Mouse (Mus musculus) brain, embryonic 14.5 days (tissue): ENCODE measurements around the gene Tnfaip8l1. TPM values are rescaled to one million over a fixed set of nuclear protein-coding genes. Genes with fewer than 3 reads are reported as not detected.
A peak's percentile ranks its signal among the peaks of the same experiment; 100 is the strongest.

ENCODE experiments used
- DNase-seq: peaks from one replicate; pipeline ENCODE4 v3.0.0-alpha.2; 2011; ENCODE audit warnings: low read depth
- CTCF ChIP-seq: fragments of 200-500 bp; IDR thresholded peaks from 2 replicates; pipeline ENCODE4 v1.5.1; 2012; ENCODE audit warnings: inconsistent platforms, mild to moderate bottlenecking, moderate library complexity, borderline replicate concordance; ENCODE audit not compliant: insufficient read depth, insufficient read length; ENCODE audit errors: extremely low read depth
- POLR2A ChIP-seq: fragments of 200-500 bp; IDR thresholded peaks from 2 replicates; pipeline ENCODE4 v1.6.1; 2012; ENCODE audit warnings: mild to moderate bottlenecking, inconsistent platforms, borderline replicate concordance; ENCODE audit not compliant: poor library complexity, insufficient read depth, insufficient read length, severe bottlenecking; ENCODE audit errors: extremely low read depth
- polyA plus RNA-seq: library from polyadenylated mRNA; depleted of rRNA; stranded (reverse); fragments of >200 nt; gene quantifications from 2 replicates; pipeline ENCODE4 v1.2.3, GENCODE M21; 2012

The Tnfaip8l1 gene
- polyA plus RNA-seq, 1 experiment = 9.8 TPM

DNA sequence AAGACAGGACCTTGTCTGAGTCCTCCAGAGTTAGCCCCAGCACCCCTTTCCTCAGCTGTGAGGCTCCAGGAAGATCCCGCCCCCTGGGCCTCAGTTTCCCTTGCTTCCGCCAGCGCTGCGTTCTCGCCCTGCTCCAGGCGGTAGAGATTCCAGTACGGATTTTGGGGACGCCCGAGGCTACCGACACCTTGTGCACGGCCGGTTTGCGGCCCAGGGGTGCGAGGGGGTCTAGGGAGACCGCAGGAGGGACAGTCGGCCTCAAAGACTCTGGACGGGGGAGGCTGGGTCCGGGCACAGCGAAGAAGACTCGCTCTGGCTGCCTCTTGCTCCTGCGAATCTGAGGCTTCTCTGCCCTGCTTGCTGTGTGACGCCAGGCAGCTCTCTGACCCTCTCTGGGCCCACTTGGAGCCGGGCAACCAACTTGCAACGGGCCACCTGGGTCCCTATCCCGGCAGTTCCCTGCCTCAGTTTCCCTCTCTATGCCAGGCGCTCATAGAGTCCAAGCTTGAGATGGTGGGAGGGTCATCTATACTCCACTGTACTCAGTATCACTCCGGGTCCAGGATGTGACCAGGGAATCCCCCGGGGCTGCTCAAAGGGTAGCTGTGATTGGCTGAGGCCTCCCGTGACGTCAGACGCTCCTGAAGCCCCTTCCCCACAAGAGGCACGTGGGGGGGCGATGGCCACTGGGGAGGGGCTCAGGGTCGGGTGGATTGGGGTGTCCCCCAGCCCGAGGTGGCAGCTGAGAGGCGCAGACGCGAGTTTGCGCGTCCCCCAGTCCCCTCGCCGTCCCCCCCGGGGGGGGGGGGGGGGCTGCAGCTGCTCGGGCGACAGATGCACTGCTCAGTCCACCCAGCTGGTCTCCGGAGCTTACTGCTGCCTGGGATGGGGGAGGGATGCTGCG, 20.3 kb upstream of the Tnfaip8l1 start:
- TF ChIP-seq POLR2A = no peak
- TF ChIP-seq CTCF = no peak
- DNase-seq = peak; percentile 70

DNA sequence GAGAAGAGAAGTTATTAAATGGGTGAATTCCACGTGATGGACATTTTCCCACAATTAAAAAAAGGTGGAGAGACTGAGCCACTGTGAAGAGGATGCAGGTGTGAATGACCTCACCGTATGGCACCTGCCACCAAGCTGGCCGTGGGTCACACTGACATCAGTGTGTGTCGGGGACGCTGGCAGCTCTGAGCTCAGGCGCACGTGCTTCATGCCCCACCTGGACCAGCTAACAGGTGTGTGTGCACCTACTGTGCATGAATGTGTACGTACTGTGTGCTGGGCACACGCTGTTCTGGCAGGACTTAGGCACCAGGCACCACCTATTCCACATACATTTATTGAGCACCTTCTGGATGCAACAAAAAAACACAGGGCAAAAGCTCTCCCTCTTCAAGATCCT, 17.7 kb upstream of the Tnfaip8l1 start:
- no peak for DNase-seq
- TF ChIP-seq POLR2A (no peak), CTCF (no peak)

DNA sequence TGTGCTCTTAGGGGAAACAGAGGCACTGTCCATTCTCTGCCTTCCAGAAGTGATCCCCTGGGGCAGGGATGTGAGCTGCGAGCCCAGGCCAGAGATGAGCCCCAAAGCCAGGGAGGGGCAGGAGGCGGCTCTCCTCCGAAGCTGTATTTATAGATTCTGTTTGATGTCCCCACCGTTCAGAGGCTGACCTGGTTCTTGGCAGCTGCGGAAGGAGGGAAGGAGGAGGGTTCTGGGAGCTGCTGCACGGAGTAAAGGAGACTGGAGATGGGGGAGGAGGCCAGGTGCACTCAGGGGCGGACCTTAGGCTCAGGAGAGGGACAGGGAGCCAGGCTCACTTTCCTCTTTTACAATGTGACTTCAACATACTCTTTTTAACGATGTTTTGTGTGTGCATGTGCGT, 16.1 kb upstream of the Tnfaip8l1 start:
- TF ChIP-seq CTCF (no peak), POLR2A (no peak)
- DNase-seq = no peak

DNA sequence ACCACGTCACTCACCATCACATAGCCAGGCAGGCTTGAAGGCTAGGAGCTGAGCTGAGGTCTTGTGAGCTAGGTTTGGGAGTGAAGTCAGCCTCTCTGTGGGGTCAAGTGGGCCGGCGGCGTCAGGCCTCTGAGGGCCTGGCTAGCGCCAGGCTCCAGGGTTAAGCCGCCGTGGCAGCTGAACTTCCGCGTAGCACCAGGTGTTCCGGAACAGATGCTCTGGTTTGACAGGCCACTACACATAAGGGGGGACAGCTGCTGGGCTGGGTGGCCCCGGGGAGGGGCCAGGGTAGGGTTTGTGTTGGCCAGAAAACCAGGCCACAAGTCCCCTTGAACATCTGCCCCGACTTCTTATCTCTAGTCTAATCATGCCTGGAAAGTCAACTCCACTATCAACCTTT, 14.9 kb upstream of the Tnfaip8l1 start:
- no peak for DNase-seq
- TF ChIP-seq CTCF (no peak), POLR2A (no peak)

DNA sequence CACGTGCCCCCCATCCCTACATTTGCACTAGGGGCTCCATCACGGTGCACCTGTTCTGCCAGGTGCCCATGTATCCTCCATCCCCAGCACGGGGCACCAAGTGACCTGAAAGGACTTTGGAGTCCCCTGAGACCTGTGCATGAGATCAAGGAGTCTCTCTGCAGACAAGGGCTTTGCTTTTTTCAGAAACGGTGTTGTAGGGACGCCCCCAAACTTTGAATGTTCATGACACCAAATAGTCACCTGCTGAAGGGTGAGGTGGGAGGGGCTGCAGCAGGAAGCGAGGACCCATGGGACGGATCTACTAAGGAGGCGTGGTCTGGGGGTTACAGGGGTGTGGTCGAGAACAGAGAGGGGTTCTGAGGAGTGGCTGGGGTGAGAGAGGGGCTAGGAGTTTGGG, 14.0 kb upstream of the Tnfaip8l1 start:
- no peak for TF ChIP-seq CTCF
- no peak for TF ChIP-seq POLR2A
- DNase-seq = no peak

DNA sequence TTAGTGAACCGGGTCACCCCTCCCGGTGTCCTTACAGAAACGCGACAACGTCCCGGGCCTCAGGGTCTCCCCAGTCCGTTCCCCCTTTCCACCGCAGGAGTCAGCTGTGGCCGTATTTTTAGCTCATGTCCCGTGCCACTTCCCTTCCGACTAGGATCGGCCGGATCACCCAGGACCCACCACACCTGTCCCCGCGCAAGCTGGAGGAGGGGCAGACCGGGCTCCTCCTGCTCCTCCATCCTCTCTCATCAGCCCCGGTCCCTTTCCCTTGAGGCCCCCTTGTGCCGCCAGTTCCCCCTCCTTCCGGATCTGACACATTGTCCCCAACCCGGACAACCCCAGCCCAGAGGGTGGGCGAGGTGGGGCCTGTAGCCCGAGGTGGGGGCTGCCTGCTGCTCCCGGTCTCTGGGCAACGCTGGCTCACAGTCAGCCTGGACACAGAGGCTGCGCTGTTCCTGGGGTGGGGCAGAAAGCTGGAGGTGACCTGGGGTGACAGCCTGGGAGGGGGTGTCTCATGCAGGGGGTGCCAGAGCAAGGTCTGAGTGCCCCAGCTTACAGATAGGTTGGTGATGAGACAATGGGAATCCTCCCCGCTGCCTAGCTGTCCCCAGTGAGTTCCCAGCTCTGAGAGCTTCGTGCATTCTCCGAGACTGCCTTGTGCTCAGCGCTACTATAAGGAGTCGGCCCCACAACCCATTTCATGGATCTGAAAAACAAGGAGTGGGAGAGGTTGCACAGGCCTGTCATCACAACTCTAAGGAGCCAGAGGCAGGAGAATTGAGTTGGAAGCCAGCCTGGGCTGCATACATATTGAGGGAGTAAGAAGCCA, 13.3 kb upstream of the Tnfaip8l1 start:
- DNase-seq = peak; percentile 29
- TF ChIP-seq POLR2A = no peak
- TF ChIP-seq CTCF = no peak

DNA sequence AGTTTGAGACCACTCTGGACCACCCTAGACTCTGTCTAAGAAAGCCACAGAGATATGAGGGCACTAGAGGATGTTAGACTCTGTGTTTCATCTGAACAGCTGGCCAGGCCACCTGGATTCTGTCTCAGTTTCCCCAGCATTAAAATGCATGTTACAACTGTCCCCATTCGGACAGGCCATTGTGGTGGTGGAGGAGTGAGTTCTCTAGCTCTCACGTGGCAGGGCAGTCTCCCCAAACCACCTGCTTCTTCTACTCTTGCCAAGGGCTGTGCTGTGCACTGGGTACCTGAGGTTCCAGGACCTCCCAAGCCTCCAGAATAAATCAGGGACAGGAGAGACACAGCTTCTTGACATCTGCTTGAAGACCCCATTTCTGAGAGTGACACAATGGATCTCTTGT, 12.4 kb upstream of the Tnfaip8l1 start:
- no peak for DNase-seq
- no peak for TF ChIP-seq CTCF
- no peak for TF ChIP-seq POLR2A

DNA sequence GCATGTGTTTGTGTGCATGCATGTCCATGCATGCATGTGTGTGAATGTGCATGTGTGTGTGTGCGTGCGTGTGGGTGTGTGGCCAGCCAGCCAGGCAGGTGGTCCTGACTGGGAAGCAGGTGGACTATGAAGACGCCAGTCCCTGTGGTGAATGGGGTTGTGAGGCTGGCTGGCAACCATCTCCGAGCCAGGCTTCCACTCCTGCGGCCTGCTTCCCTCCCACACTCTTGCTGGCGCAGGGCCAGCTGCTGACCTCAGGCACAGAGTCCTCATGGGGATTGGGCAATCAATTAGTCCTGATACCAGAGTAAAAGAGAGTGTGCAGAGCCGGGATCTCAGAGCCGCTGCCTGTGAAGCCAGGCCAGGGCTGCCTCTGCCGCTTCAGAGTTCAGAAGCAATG, 8.6 kb upstream of the Tnfaip8l1 start:
- TF ChIP-seq POLR2A (no peak), CTCF (no peak)
- peak; percentile 83 for DNase-seq

DNA sequence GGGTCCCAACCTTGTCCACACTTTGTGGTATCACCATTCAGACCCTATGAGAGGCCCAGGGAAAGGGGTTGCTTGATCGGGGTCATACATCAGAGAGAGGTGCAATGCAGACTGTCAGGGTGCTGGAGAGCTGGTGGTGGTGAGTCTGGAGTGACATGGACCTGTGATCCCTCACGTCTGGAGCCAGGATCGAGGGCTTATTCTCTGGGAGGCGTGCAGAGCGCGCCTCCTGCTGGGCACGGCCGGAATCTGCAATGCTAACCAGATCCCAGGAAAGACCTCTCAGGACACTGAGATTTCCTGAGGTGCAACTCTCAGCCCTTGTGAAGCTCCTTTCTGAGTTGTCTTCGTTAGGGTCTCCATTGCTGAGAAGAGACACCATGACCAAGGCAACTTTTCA, 2.5 kb upstream of the Tnfaip8l1 start:
- DNase-seq = peak; percentile 68
- TF ChIP-seq POLR2A (no peak), CTCF (peak; percentile 95)

DNA sequence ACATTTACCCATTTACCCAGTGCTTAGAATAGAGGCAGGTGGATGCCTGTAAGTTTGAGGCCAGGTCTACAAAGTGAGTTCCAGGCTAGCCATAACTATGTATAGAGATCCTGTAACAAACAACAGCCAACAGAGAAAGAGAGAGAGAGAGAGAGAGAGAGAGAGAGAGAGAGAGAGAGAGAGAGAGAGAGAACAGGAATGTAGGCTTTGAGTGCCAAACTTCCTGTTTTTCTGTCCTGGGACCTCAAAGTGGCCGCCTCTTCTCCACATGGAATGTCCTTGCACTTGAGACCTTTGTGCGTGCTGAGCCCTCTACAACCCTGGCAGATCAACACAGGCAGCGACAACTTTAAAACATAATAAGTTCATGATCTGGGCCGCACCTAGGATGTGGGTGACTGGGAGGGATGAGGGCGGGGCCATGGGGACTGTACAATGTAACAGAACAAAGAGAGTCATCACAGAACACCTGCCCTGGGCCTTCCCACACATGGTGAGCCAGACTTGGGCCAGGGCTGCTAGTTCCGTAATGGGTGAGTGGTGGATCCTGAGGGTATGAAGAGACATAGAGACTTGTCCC, 1.3 kb downstream of the Tnfaip8l1 start:
- TF ChIP-seq POLR2A (no peak), CTCF (no peak)
- no peak for DNase-seq

DNA sequence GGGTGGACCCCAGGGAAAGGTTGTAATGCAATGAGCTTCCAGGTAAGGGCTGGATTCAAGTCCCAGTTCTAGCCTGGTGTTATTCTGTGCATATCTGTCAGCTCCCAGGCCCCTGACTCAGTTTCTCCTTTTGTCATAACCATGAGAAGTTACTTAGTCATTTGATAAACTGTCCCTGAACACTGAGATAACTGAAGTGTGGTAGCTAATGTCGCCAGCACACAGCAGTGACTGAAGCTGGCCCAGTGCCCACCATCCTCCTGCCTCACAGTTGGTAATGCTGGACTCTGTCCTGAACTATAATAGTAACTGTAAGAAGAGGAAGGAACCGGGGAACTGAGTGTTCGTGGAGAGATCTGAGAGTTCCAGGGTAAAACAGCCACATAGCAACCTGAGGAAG, 2.2 kb downstream of the Tnfaip8l1 start:
- DNase-seq = no peak
- TF ChIP-seq POLR2A (no peak), CTCF (no peak)

DNA sequence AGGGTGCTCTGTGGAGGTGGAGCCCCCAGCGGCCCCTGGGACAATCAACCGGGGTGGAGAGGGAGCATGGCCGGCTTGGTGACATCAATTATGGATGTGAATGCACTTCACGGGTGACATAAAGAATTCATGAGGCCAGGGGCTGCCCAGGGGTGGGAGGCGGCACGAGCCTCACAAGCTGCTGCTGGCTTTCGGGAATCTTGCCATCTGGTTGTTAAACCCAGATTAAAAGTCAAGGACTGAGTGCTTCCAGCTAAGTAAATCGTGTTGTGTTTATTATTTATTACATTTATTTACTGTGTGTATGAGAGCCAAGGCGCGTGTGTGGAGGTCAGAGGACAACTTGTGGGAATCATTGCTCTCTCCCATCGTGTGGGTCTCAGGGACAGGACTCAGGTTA, 3.4 kb downstream of the Tnfaip8l1 start:
- DNase-seq = peak; percentile 44
- TF ChIP-seq CTCF (no peak), POLR2A (no peak)

DNA sequence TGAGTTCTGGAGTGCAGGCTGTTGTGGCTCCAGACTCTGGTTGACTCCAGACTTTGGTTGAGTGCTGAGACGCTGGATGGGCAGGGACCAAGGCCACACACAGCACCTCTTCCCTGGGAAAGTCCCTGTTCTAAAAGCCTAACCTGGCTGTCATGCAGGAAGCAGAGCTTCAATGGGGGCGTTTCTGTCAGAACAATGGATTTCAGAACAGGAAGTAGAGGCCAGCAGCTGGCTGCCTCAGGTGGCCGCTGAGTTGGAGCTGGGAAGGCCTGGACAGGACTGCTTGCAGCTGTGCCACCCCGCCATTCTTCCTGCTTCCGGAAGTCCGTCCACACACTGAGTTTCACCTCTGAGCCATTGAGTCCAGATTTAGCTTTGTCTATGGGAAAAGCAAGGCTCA, 7.6 kb downstream of the Tnfaip8l1 start:
- TF ChIP-seq POLR2A (no peak), CTCF (no peak)
- no peak for DNase-seq
